Mouse (Mus musculus) embryonic facial prominence, embryonic 13.5 days (tissue): ENCODE results near the gene Utp14b. TPM values are rescaled to one million over a fixed set of nuclear protein-coding genes. Genes with fewer than 3 reads are reported as not detected.

Experiments
- ATAC-seq: fragments of 200-750 bp; cut with Nextera tagmentation; 2 replicates; pipeline ENCODE4 v1.8.0; 2017; ENCODE audit warnings: low read depth; ENCODE audit not compliant: insufficient number of reproducible peaks, insufficient read depth, low FRiP score, low TSS enrichment
- H3K27ac ChIP-seq: fragments of 300-500 bp; sonication (generic); 2 replicates; pipeline ENCODE4 v1.5.1; 2015; ENCODE audit warnings: moderate library complexity, mild to moderate bottlenecking, inconsistent platforms
- H3K27me3 ChIP-seq: fragments of 300-500 bp; sonication (generic); 2 replicates; pipeline ENCODE4 v1.6.1; 2015; ENCODE audit warnings: mild to moderate bottlenecking, inconsistent platforms
- H3K36me3 ChIP-seq: fragments of 300-500 bp; sonication (generic); 2 replicates; pipeline ENCODE4 v1.6.1; 2015; ENCODE audit warnings: mild to moderate bottlenecking, inconsistent platforms
- H3K4me1 ChIP-seq: fragments of 300-500 bp; sonication (generic); 2 replicates; pipeline ENCODE4 v1.6.1; 2015; ENCODE audit warnings: inconsistent platforms
- H3K4me2 ChIP-seq: fragments of 300-500 bp; sonication (generic); 2 replicates; pipeline ENCODE4 v1.6.1; 2015; ENCODE audit warnings: moderate library complexity, mild to moderate bottlenecking, inconsistent platforms
- H3K4me3 ChIP-seq: fragments of 300-500 bp; sonication (generic); 2 replicates; pipeline ENCODE4 v1.5.1; 2015; ENCODE audit warnings: mild to moderate bottlenecking, inconsistent platforms
- H3K9ac ChIP-seq: fragments of 300-500 bp; sonication (generic); 2 replicates; pipeline ENCODE4 v1.6.1; 2015; ENCODE audit warnings: mild to moderate bottlenecking, inconsistent platforms
- H3K9me3 ChIP-seq: fragments of 300-500 bp; sonication (generic); 2 replicates; pipeline ENCODE4 v1.6.1; 2016; ENCODE audit warnings: inconsistent platforms
- WGBS: fragments of 180-500 bp; shearing (Covaris S2); methylation state at CpG from one replicate; pipeline ENCODE4 v1.1.7; 2015; ENCODE audit warnings: mixed read lengths; 5-methylcytosine and 5-hydroxymethylcytosine counted together
- polyA plus RNA-seq: library from polyadenylated mRNA; unstranded; fragments of >200 nt; fragmentation: Nextera tagmentation; extraction: Ambion mirVana; gene quantifications from 2 replicates; pipeline ENCODE4 v1.2.1, GENCODE M21; 2015

The Utp14b gene
- polyA plus RNA-seq, 1 experiment from 2014 or later: 5.1 TPM

- Histone ChIP-seq H3K4me2 (no peak overlapping the region), H3K4me3 (no peak overlapping the region), H3K9me3 (no peaks in the 10 kb centered on the region), H3K4me1 (no peaks in the 10 kb centered on the region), H3K27ac (no peak overlapping the region), H3K9ac (no peak overlapping the region), H3K36me3 (peaks cover 80% of the 10 kb centered on the region), H3K27me3 (no peaks in the 10 kb centered on the region)
- 92% methylated on average over 9 of the region's 9 CpGs for WGBS
- ATAC-seq: no peak
These were observed 36.8 kb downstream of the Utp14b start for GRCm38 (mm10) chr1:78694503-78695258.

GRCm38 (mm10) chr1:78696305-78696704 is 38.5 kb downstream of the Utp14b start:
- H3K4me3 ChIP-seq: no peak overlapping the region
- no peak overlapping the region for H3K9ac ChIP-seq
- no peak overlapping the region for H3K4me2 ChIP-seq
- no peaks in the 10 kb centered on the region for H3K4me1 ChIP-seq
- no peak for ATAC-seq
- no peaks in the 10 kb centered on the region for H3K27me3 ChIP-seq
- H3K36me3 ChIP-seq: peaks cover 77% of the 10 kb centered on the region
- H3K9me3 ChIP-seq: no peaks in the 10 kb centered on the region
- H3K27ac ChIP-seq: no peak overlapping the region
- WGBS: 88% methylated on average over 2 of the region's 2 CpGs

GRCm38 (mm10) chr1:78696903-78697302 is 39.1 kb downstream of the Utp14b start:
- Histone ChIP-seq H3K4me1 (no peaks in the 10 kb centered on the region), H3K9ac (no peak overlapping the region), H3K4me3 (no peak overlapping the region), H3K9me3 (no peaks in the 10 kb centered on the region), H3K36me3 (peaks cover 79% of the 10 kb centered on the region), H3K27me3 (no peaks in the 10 kb centered on the region), H3K27ac (no peak overlapping the region), H3K4me2 (no peak overlapping the region)
- no peak for ATAC-seq
- WGBS: 90% methylated on average over 5 of the region's 5 CpGs

- no peaks in the 10 kb centered on the region for H3K9me3 ChIP-seq
- 78% methylated on average over 6 of the region's 6 CpGs for WGBS
- H3K4me3 ChIP-seq: no peak overlapping the region
- H3K36me3 ChIP-seq: peaks cover 80% of the 10 kb centered on the region
- no peaks in the 10 kb centered on the region for H3K4me1 ChIP-seq
- no peaks in the 10 kb centered on the region for H3K27me3 ChIP-seq
- H3K9ac ChIP-seq: no peak overlapping the region
- ATAC-seq: no peak
- no peak overlapping the region for H3K4me2 ChIP-seq
- no peak overlapping the region for H3K27ac ChIP-seq
These were observed 40.3 kb downstream of the Utp14b start for GRCm38 (mm10) chr1:78698138-78698537.

GRCm38 (mm10) chr1:78701740-78702139 is 43.9 kb downstream of the Utp14b start:
- WGBS: 95% methylated on average over 3 of the region's 3 CpGs
- no peak for ATAC-seq
- Histone ChIP-seq H3K4me2 (no peak overlapping the region), H3K4me1 (0 out of 2 replicates have a peak, but pooled peaks cover 6% of the 10 kb centered on the region), H3K9me3 (no peaks in the 10 kb centered on the region), H3K4me3 (no peak overlapping the region), H3K36me3 (peaks cover 74% of the 10 kb centered on the region), H3K27me3 (no peaks in the 10 kb centered on the region), H3K27ac (no peak overlapping the region), H3K9ac (no peak overlapping the region)

GRCm38 (mm10) chr1:78702282-78702963 is 44.6 kb downstream of the Utp14b start:
- H3K4me2 ChIP-seq: no peak overlapping the region
- H3K4me3 ChIP-seq: no peak overlapping the region
- WGBS: 83% methylated on average over 14 of the region's 14 CpGs
- 0 out of 2 replicates have a peak, but pooled peaks cover 6% of the 10 kb centered on the region for H3K4me1 ChIP-seq
- ATAC-seq: no peak
- H3K9ac ChIP-seq: no peak overlapping the region
- H3K27ac ChIP-seq: no peak overlapping the region
- H3K9me3 ChIP-seq: no peaks in the 10 kb centered on the region
- H3K27me3 ChIP-seq: no peaks in the 10 kb centered on the region
- peaks cover 68% of the 10 kb centered on the region for H3K36me3 ChIP-seq

- Histone ChIP-seq H3K9ac (no peak overlapping the region), H3K9me3 (no peaks in the 10 kb centered on the region), H3K4me3 (no peak overlapping the region), H3K27ac (no peak overlapping the region), H3K36me3 (peaks cover 67% of the 10 kb centered on the region), H3K27me3 (no peaks in the 10 kb centered on the region), H3K4me1 (0 out of 2 replicates have a peak, but pooled peaks cover 6% of the 10 kb centered on the region), H3K4me2 (no peak overlapping the region)
- WGBS: 93% methylated on average over 2 of the region's 2 CpGs
- no peak for ATAC-seq
These were observed 45.1 kb downstream of the Utp14b start for GRCm38 (mm10) chr1:78702964-78703285.

- Histone ChIP-seq H3K4me3 (no peak overlapping the region), H3K27ac (no peak overlapping the region), H3K4me1 (0 out of 2 replicates have a peak, but pooled peaks cover 6% of the 10 kb centered on the region), H3K27me3 (no peaks in the 10 kb centered on the region), H3K4me2 (no peak overlapping the region), H3K9me3 (no peaks in the 10 kb centered on the region), H3K36me3 (peaks cover 45% of the 10 kb centered on the region), H3K9ac (no peak overlapping the region)
- ATAC-seq: no peak
- WGBS: 70% methylated on average over 10 of the region's 10 CpGs
These were observed 48.5 kb downstream of the Utp14b start for GRCm38 (mm10) chr1:78706338-78706737.

- Histone ChIP-seq H3K9ac (no peak overlapping the region), H3K4me3 (no peak overlapping the region), H3K27me3 (no peaks in the 10 kb centered on the region), H3K4me2 (no peak overlapping the region), H3K27ac (no peak overlapping the region), H3K9me3 (no peaks in the 10 kb centered on the region), H3K36me3 (peaks cover 36% of the 10 kb centered on the region), H3K4me1 (0 out of 2 replicates have a peak, but pooled peaks cover 6% of the 10 kb centered on the region)
- ATAC-seq: no peak
- 58% methylated on average over 4 of the region's 4 CpGs for WGBS
These were observed 49.4 kb downstream of the Utp14b start for GRCm38 (mm10) chr1:78707280-78707679.

- H3K4me1 ChIP-seq: no peaks in the 10 kb centered on the region
- no peak overlapping the region for H3K4me3 ChIP-seq
- ATAC-seq: no peak
- no peak overlapping the region for H3K9ac ChIP-seq
- no peaks in the 10 kb centered on the region for H3K27me3 ChIP-seq
- peaks cover 14% of the 10 kb centered on the region for H3K36me3 ChIP-seq
- H3K27ac ChIP-seq: no peak overlapping the region
- H3K4me2 ChIP-seq: no peak overlapping the region
- no peaks in the 10 kb centered on the region for H3K9me3 ChIP-seq
These were observed 52.2 kb downstream of the Utp14b start for GRCm38 (mm10) chr1:78710026-78710425.

GRCm38 (mm10) chr1:78710613-78711329 is 52.9 kb downstream of the Utp14b start:
- no peaks in the 10 kb centered on the region for H3K9me3 ChIP-seq
- no peaks in the 10 kb centered on the region for H3K27me3 ChIP-seq
- ATAC-seq: no peak
- peaks cover 11% of the 10 kb centered on the region for H3K36me3 ChIP-seq
- no peak overlapping the region for H3K27ac ChIP-seq
- H3K4me3 ChIP-seq: no peak overlapping the region
- no peak overlapping the region for H3K4me2 ChIP-seq
- H3K9ac ChIP-seq: no peak overlapping the region
- peaks cover 5% of the 10 kb centered on the region for H3K4me1 ChIP-seq
- WGBS: 79% methylated on average over 5 of the region's 5 CpGs
